Mouse (Mus musculus) gastrocnemius, postnatal 10 days (tissue): Measurements from ENCODE around the gene Tns4. TPM values are rescaled to one million over a fixed set of nuclear protein-coding genes. Genes with fewer than 3 reads are reported as not detected.

Experiments used
- DNase-seq: peaks from one replicate; pipeline ENCODE4 v3.0.0; 2021; ENCODE audit warnings: mixed read lengths
- total RNA-seq, 2 experiments: library from RNA; stranded (reverse); gene quantifications; 2 replicates each; pipeline ENCODE4 v1.2.3; 2021

The Tns4 gene
- total RNA-seq, 2 experiments from 2014 or later = not detected

DNA sequence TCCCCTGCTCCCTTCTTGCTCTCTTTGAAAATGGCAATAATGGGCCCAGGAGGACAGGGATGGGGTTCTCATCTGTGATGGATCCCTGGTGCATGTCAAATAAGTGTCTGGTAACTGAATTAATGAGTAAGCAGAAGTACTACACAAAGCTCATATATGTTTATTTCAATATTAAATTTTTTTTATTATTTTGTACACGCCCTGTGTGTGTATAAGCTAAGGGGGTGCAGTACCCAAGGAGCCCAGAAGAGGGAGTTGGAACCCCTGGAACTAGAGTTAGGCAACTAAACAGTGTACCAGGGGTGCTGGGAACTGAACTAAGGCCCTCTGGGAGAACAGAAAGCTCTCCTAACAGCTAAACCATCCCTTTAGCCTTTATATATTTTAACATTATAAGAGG lies 29.3 kb upstream of the Tns4 start:
- no peak for DNase-seq

- DNase-seq = no peak
These were observed 28.8 kb upstream of the Tns4 start for GRCm38 (mm10) chr11:99117907-99118306.

DNA sequence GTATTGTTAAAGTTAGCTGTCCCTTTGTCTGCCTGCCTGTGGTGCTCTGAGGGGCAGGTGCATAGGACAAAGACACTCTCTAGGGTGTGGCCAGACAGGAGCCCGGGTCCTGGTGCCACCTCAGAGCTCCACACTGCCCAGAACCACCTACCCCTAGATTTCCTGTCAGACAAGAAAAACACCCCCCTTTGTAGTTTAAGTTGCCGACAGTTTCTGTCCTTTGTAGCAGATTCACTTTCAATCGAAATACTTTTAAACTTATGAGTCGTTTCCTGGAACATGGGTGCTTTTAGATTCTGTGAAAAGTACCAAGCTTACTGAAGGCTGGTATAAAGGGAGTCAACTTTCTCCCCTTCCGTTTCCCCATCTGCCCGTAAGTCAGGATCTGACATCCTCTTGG lies 26.8 kb upstream of the Tns4 start:
- no peak for DNase-seq

DNA sequence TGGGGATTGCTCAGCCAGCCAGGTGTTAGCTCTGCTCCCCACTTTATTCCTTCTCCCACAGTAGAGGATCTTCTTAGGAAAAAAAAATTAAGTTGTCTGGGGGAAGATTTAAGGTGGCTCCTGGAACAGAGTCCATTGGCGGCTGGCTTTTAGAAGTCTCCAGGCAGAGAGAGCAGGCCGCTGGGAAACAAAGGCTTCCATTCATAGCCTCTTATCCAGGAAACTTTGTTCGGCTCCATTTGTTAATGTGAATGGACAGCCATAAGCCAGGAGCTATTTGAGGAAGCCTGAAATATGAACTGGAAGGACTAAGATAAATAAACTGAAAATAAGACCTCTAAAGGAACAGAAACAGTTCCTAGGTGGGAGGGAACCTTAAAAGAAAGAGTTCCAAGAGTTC lies 24.0 kb upstream of the Tns4 start:
- no peak for DNase-seq

DNA sequence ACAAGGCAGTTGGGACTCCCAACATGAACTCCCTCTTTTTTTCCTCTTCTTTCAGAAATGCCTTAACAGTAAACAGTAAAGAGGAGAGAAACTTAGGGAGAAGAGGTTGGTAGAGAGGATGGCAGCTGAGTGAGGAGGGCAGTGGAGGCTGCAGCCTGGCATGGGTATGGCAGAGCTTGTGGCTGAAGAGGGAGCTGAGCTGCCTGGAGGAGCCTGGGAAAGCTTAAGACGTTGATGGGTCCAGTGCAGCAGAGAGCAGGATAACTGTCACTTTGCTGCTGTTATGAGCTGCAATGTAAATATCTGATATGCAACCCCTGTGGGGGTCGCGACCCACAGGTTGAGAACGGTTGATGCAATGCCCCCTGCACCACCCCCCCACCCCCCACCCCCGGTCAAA lies 23.6 kb upstream of the Tns4 start:
- no peak for DNase-seq

- DNase-seq = no peak
These were observed 22.5 kb upstream of the Tns4 start for GRCm38 (mm10) chr11:99111631-99112030.

- no peak for DNase-seq
These were observed 22.0 kb upstream of the Tns4 start for GRCm38 (mm10) chr11:99111155-99111554.

- DNase-seq = no peak
These were observed 21.4 kb upstream of the Tns4 start for GRCm38 (mm10) chr11:99110370-99111110.

DNA sequence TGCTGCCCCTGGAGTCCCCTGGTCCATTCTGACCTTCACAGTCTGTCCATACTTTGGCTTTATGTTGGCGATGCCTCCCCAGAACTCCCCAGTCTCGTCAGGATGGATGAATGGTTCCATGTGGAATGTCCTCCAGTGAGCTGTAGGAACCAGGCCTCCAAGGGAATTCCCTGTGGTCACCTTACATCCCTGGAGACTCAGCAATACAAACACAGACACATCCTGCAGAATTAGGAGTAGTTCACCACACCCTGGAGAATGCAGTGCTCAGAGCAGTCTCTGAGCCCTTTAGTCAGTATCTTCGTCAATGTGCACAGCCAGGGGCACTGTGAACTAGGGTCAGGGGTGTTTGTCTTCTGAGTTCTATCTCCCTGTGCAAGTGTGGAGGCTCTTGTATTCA lies 19.2 kb upstream of the Tns4 start:
- no peak for DNase-seq

DNA sequence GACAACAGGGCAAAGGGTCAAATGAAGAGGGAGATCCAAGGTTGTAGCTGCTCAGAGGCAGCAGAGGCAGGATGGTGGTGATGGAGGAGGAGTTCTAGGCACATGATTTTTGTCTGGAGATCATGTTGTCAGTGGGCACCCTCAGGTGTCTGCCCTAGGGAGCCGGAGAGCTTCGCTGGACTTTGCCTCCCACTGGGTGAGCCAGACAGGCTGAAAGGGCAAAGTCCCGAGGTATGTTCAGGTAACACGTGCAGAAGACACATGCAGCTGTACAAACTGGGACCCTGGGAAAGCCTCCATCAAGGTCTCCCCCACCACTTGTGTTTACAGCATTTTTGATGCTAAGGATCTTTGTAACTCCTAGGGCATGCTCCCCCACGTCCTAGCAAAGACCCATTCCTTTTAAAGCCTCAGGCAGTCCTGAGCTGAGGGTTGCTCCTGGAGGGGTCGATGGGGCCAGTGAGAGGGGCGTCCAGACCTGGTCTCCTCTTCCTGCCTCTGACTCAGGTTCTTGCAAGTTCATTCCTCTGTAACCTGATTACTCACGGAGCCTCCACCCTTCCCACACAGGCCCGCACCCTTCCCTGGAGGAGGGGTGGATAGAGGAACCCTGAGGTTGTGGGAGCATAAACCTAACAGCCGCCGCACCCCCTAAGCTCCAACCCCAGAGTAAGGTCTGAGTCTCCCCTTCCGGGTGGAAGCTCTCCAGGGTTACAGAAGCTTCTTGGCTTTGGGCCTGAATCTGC lies 17.0 kb upstream of the Tns4 start:
- no peak for DNase-seq

- DNase-seq = no peak
These were observed 15.7 kb upstream of the Tns4 start for GRCm38 (mm10) chr11:99104609-99105410.

- no peak for DNase-seq
These were observed 13.6 kb upstream of the Tns4 start for GRCm38 (mm10) chr11:99102575-99103270.

DNA sequence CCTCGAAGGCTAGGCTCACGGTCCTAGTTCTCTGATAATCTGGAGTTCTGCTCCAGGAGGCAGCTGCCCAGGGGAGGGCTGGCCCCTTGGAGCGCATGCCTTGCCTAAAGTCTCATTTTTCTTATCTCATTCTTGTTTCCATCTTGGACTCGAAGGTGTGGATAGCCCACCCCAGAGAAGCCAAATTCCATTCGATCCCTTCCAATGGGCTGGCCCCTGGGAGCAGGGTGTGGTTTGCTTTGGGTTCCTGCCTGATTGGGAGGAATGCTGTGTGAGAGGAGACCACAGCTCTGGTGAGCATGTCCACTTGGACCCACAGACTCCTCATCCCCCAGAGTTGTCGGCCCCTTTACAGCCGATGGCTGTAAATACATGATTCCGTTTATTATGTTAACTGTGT lies 12.6 kb upstream of the Tns4 start:
- no peak for DNase-seq

DNA sequence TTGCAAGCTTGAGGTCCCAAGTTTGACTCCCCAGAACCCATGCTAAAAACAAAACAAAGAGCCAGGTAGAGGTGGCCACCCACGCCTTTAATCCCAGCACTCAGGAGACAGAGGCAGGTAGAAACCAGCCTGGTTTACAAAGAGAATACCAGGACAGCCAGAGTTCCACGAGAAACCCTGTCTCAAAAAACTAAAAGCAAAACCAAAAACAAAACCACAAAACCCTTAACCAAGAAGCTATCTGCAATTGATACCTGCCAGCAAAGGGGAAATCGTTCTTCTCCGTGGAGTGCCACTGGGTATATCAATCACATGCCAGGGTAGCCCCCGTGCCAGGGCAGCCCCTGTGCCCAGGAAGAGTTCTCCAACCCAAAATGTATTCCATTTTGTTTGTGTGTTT lies 11.1 kb upstream of the Tns4 start:
- no peak for DNase-seq

DNA sequence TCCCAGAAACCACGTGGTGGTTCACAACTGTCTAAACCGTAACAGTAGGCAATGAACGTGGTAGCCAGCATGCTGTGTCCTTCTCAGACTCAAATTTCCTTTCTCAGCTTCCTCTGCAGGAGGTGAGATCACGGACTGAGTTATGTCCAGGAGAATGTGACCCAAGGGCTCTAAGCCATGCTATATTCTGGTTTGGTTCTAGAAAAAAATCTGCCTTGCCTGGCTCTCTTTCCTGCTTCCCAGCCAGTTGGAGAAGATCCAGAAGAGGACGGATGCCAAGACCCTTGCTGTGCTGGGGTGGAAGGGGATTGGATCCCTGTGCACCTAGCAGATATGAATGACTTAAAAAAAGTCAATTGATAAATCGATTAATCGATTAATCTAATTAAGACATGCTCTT lies 10.4 kb upstream of the Tns4 start:
- peak; percentile 43 for DNase-seq

GRCm38 (mm10) chr11:99098924-99099323 lies 9.8 kb upstream of the Tns4 start:
- DNase-seq = no peak

- DNase-seq = no peak
These were observed 8.1 kb upstream of the Tns4 start for GRCm38 (mm10) chr11:99096996-99097774.

- DNase-seq = no peak
These were observed 7.3 kb upstream of the Tns4 start for GRCm38 (mm10) chr11:99096417-99096816.

DNA sequence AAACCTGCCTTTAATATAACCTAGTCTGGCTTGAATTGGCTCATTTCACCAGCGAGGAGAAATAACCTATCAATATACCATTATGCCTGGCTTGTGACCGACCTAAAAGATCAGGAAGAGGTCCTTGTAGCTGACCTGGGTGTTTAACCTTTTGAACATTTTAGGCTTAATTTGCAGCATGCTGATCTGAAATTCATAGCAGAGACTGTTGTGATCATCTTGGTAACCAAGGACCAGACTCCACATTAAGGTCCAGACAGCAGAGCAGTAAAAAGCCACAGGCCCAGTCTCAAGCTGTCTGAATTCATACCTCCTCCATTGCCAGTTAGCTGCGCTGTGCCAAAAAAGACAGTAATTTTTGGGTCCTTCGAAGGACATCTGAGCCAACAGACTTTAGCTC lies 6.7 kb upstream of the Tns4 start:
- DNase-seq = no peak

- no peak for DNase-seq
These were observed 6.0 kb upstream of the Tns4 start for GRCm38 (mm10) chr11:99094911-99095676.

- DNase-seq = no peak
These were observed 4.6 kb upstream of the Tns4 start for GRCm38 (mm10) chr11:99093740-99094139.
